Mouse (Mus musculus) bone marrow, adult 2 months (tissue): ENCODE results near the gene Pgc. TPM values are rescaled to one million over a fixed set of nuclear protein-coding genes. Genes with fewer than 3 reads are reported as not detected.
A peak's percentile ranks its signal among the peaks of the same experiment; 100 is the strongest.

Experiments
- H3K27ac ChIP-seq: fragments of 200-500 bp; 2 replicates; pipeline ENCODE4 v1.5.1; 2012; ENCODE audit warnings: low read depth, mild to moderate bottlenecking, control low read depth, inconsistent platforms, low read length; ENCODE audit not compliant: control insufficient read depth, poor library complexity, insufficient read depth
- H3K4me1 ChIP-seq: fragments of 200-500 bp; 2 replicates; pipeline ENCODE4 v1.6.1; 2011; ENCODE audit warnings: low read length; ENCODE audit not compliant: control insufficient read depth, insufficient read depth
- H3K4me3 ChIP-seq: fragments of 200-500 bp; replicated peaks from 2 replicates; pipeline ENCODE3; 2011; ENCODE audit warnings: mild to moderate bottlenecking, low read depth, low read length, control low read depth; ENCODE audit not compliant: control insufficient read depth
- CTCF ChIP-seq: fragments of 200-500 bp; IDR thresholded peaks from 2 replicates; pipeline ENCODE4 v1.5.1; 2011; ENCODE audit warnings: low read length, control low read depth; ENCODE audit not compliant: control insufficient read depth, insufficient read depth
- POLR2A ChIP-seq: fragments of 200-500 bp; IDR thresholded peaks from 2 replicates; pipeline ENCODE4 v1.6.1; 2011; ENCODE audit warnings: low read depth, mild to moderate bottlenecking, control low read depth, low read length, borderline replicate concordance; ENCODE audit not compliant: control insufficient read depth
- WGBS: fragments of 180-500 bp; shearing (Covaris S2); methylation state at CpG from one replicate; pipeline ENCODE4 v1.1.7; 2018; 5-methylcytosine and 5-hydroxymethylcytosine counted together
- polyA plus RNA-seq: library from polyadenylated mRNA; stranded (reverse); fragments of >200 nt; gene quantifications from 2 replicates; pipeline ENCODE4 v1.2.4, GENCODE M21; 2011; ENCODE audit warnings: low replicate concordance; ENCODE audit not compliant: missing spikeins, insufficient read depth, insufficient read length

Pgc gene
- polyA plus RNA-seq, 1 experiment, result 1.1 TPM

DNA sequence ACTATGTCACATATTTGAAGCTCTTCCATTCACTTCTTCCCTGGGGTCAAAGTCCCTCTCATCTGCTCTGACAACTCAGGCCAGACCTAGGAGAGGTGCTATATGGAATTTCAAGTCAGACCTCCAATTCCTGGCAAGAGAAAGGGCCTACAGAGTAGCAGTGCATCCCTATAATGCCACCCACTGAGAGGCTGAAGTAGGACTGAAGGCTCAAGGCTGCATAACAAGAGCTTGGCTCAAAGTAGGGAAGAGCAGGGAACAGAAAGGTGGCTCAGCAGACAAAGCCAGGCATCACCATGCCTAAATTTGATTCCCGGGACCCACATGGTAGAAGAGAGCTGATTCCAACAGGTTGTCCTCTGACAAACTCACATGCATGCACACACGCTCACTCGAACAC lies 35.0 kb upstream of the Pgc start:
- 95% methylated on average over 3 of the region's 3 CpGs for WGBS
- H3K27ac ChIP-seq, result no peak overlapping the region
- no peaks in the 10 kb centered on the region; the same call in 1 of the 2 replicates for H3K4me1 ChIP-seq
- H3K4me3 ChIP-seq, result no peak overlapping the region
- no peak for TF ChIP-seq POLR2A
- no peak for TF ChIP-seq CTCF

DNA sequence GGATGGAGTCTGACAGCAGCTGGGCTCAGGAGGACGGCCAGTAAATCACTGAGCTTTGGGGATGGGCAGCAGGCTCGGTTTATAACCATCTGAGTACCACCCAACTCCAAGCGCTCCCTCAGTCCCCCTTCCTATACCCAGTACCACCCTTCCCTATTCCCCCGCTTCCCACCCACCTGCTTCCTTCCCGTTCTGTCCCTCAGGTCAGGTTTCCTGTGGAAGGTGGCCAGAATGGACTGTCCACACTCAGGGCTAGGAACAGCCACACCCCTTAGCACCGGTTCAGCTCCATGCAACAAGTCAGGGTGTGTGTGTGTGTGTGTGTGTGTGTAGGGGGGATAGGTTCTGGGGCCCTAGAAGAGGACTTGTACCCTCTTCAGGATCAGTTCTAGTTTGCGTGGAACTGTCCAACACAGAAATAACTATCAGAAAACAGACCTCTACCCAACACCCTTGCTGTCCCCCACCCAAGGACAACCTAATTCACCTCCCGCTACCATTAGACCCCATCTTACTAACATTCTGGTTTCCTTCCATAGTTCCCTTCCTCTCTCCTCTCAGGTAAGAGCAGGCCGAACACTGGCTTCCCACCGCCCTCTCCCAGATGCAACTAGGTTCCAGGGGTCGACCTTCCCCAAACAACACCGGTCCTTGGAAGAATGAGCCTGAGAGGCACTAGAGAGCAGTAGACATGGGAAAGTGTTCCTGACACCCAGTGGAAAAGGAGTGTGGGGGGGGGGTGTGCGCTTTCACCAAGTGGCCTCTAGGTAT lies 32.8 kb upstream of the Pgc start:
- no peaks in the 10 kb centered on the region for H3K4me1 ChIP-seq
- WGBS, result 71% methylated on average over 13 of the region's 13 CpGs
- no peak overlapping the region for H3K27ac ChIP-seq
- TF ChIP-seq POLR2A (no peak), CTCF (no peak)
- peak overlapping the region; percentile 88 for H3K4me3 ChIP-seq

- Histone ChIP-seq H3K4me1 (no peaks in the 10 kb centered on the region), H3K27ac (peak within 1 kb of the TSS; percentile 35; the same call in 1 of the 2 replicates)
Observed at GRCm38 (mm10) chr17:47694442-47694502, 32.4 kb upstream of the Pgc start, which contains the start of gene Gm21981. Gene Gm21981, minus strand, starts transcription at chr17:47694455.

GRCm38 (mm10) chr17:47694503-47695336 lies 31.9 kb upstream of the Pgc start, which contains the start of gene Prickle4:
Gene Prickle4, minus strand, starts transcription at chr17:47694736.
- WGBS, result 1% methylated on average over 80 of the region's 82 CpGs
- peak within 1 kb of the TSS; percentile 35; the same call in 1 of the 2 replicates for H3K27ac ChIP-seq
- TF ChIP-seq POLR2A (peak; percentile 22; the same call in 1 of the 2 replicates), CTCF (peak; percentile 86)
- no peaks in the 10 kb centered on the region for H3K4me1 ChIP-seq
- peak within 1 kb of the TSS; percentile 88 for H3K4me3 ChIP-seq

More at GRCm38 (mm10) chr17:47694442-47694502, 32.4 kb upstream of the Pgc start, which contains the start of gene Gm21981:
- 0% methylated on average over 3 of the region's 3 CpGs for WGBS
- TF ChIP-seq POLR2A, result no peak
- TF ChIP-seq CTCF, result no peak
- H3K4me3 ChIP-seq, result peak within 1 kb of the TSS; percentile 88

- Histone ChIP-seq H3K27ac (no peak overlapping the region; the same call in 1 of the 2 replicates), H3K4me3 (peak overlapping the region; percentile 9), H3K4me1 (no peaks in the 10 kb centered on the region)
- TF ChIP-seq POLR2A (no peak), CTCF (no peak)
- under 1% methylated on average over 23 of the region's 23 CpGs for WGBS
Observed at GRCm38 (mm10) chr17:47695337-47695710, 31.3 kb upstream of the Pgc start.

DNA sequence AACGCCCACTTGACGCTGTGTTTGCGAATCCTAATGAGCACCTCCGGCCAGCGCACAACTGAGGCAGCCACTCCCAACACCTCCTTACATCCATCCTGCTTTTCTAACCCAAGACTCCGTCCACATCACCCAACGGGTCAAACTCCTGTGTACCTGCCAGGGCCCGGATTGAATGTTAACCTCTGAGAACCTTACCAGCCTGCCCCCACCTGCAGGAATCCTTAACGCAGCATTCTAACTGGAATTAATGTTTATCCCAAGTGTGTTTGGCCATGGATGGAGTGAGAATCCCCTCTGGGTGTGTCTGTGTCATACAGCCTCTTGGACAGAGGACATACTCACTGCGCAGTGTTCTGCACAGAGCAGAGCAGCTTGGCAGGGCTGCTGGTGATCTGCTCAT lies 28.5 kb upstream of the Pgc start:
- Histone ChIP-seq H3K4me1 (no peaks in the 10 kb centered on the region), H3K4me3 (no peak overlapping the region), H3K27ac (no peak overlapping the region)
- WGBS, result 88% methylated on average over 10 of the region's 10 CpGs
- TF ChIP-seq CTCF, result no peak
- no peak for TF ChIP-seq POLR2A

DNA sequence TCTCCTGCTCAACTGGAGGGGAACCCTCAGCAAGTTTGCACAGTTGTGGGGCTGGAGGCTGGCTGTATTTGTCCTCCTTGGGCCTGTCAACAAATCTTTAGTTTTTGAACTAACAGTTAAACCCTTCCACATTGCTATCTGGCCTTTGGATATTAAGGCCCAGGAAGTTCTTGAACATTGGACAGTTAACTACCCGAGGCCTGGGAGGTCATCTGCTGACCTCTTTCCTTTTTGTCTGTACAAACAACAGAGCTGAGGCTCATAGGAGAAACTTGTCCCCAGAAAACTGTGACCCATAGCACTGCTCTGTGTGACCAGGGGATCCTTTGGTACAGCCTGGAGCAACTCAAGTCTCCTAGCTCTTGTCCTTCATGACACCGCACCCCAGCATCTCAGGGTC lies 27.6 kb upstream of the Pgc start:
- Histone ChIP-seq H3K4me1 (no peaks in the 10 kb centered on the region), H3K4me3 (no peak overlapping the region), H3K27ac (no peak overlapping the region)
- no peak for TF ChIP-seq CTCF
- no peak for TF ChIP-seq POLR2A
- 78% methylated on average over 2 of the region's 2 CpGs for WGBS

DNA sequence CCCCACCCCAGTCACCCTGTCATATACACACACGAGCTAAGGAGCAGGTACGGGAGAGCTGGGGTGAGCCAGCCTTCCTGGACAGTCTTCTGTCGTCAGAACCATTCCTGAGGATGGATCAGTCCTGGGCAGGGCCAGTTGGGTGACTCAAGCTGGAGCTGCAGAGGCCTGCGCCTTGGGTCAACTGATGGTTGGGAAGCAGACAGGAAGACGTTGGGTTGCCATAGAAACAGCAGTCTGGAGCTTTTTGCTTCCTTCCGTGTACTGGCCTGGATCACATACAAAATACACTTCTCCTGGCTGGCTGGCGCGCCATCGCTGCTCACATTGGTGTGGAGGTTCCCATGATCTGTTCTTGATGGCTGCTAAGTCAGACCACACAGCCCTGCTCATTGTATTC lies 24.8 kb upstream of the Pgc start:
- no peaks in the 10 kb centered on the region for H3K4me1 ChIP-seq
- no peak overlapping the region for H3K27ac ChIP-seq
- 75% methylated on average over 9 of the region's 9 CpGs for WGBS
- no peak overlapping the region for H3K4me3 ChIP-seq
- peak; percentile 16; the same call in 1 of the 2 replicates for TF ChIP-seq POLR2A
- no peak for TF ChIP-seq CTCF
